Mouse (Mus musculus): ENCODE data around the gene Foxp2.

Gene Foxp2

DNA sequence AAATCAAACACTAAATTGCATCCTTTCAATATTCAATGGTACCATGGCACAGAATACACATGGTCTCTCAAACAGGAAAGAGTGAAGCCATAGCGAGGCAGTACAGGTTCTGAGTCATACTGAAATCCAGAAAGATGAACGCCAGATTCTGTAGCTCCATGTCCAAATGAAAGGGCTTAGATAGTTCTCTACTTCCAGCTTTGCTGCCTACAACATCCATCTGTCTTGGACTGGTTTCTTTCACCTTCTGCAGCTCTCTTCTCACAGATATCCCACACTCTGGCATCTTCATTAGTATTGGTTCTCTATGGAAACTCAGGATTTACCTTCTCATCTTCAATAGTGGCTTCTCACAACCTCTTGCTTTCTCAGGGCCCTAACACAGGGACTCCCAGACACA, 417.2 kb downstream of the Foxp2 start:
- in situ Hi-C loops (cut with MboI; ENCODE audit: low pct_unique_long_range_greater_than_20kb in 1 of 2, low sequenced_read_pairs in 2 of 2, unreplicated experiment in 1 of 2), result no loop called here

DNA sequence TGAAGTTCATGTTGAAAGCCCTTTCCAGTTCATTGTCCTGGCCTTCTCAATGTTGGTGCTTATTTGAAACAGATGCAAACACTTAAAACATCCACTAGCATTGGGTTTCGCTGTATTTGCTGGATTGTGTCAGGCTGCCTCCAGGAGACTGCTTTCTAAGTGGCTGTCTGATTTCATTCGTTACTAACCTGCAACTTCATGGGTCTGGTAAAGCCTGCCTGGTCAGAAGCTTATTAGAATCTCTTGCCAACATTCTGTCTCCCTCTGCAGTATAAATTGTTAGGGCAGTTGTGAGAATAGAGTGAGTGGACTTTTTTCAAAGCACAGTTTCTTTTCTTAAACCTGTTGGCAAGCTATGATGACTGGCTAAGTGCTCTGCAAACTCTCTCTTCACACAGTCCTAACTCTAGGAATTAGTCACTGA, 420.4 kb downstream of the Foxp2 start:
- in situ Hi-C loops (cut with MboI; ENCODE audit: low pct_unique_long_range_greater_than_20kb in 1 of 2, low sequenced_read_pairs in 2 of 2, unreplicated experiment in 1 of 2), result no loop called here

DNA sequence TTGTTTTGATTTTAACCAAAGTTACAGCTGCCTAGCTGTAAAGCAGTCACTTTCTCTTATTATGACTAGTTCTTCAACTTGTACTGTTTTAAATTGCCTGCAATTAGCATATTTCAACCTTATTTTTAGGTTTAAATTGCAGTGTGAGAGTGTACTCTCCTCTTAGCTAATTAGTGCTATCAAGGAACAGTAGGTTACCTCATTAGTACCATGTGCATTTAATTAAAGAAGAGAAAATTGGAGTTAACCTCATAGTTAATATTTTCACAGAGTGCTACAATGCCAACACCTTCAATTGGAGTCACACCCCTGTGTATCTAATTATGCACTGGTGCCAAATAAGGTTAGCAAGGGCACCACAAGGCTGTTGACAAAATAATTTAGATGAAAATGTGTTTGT, 421.9 kb downstream of the Foxp2 start:
- in situ Hi-C loops (cut with MboI; ENCODE audit: low pct_unique_long_range_greater_than_20kb in 1 of 2, low sequenced_read_pairs in 2 of 2, unreplicated experiment in 1 of 2), result no loop called here

- in situ Hi-C loops (cut with MboI; ENCODE audit: low pct_unique_long_range_greater_than_20kb in 1 of 2, low sequenced_read_pairs in 2 of 2, unreplicated experiment in 1 of 2), result no loop called here
Observed at GRCm38 (mm10) chr6:15347705-15348104, 446.6 kb downstream of the Foxp2 start.

DNA sequence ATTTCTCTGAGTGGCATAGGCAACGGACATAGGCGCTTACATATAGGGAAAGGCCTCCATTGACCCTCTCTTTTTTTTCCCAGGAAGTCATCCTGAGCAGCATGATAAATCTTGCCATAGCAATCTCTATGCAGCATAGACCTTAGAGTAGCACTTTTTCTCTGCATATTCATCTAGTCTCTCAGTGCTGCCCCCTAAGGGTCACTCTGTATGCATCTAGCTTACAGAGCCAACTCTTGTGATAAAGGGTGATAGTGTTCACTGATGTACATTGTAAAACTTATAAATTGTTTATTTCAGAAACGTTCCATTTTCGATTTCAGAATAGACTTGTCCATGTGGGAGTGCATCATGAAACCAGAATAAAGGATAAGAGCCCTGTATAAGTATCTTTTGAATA, 454.7 kb downstream of the Foxp2 start:
- in situ Hi-C loops (cut with MboI; ENCODE audit: low pct_unique_long_range_greater_than_20kb in 1 of 2, low sequenced_read_pairs in 2 of 2, unreplicated experiment in 1 of 2), result no loop called here

DNA sequence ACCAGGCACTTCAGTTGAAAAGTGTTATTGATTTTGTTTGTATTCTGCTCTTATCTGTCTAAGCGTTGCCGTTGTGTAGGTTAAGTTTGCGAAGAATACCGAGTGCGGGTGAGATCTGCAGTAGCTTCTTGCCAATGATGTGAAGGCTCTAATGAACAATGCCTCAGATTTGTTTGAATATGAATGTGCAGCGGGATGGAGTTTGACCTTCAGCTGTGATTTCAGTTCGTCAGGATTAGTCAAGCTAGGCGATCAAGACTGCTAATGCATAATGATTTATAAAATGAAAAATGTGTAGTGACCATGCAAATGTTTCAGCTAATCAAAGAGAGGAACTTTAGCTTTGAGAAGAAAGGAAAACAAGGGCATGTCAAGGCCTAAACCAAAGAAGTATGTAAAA, 469.1 kb downstream of the Foxp2 start:
- in situ Hi-C loops (cut with MboI; ENCODE audit: low pct_unique_long_range_greater_than_20kb in 1 of 2, low sequenced_read_pairs in 2 of 2, unreplicated experiment in 1 of 2), result no loop called here

DNA sequence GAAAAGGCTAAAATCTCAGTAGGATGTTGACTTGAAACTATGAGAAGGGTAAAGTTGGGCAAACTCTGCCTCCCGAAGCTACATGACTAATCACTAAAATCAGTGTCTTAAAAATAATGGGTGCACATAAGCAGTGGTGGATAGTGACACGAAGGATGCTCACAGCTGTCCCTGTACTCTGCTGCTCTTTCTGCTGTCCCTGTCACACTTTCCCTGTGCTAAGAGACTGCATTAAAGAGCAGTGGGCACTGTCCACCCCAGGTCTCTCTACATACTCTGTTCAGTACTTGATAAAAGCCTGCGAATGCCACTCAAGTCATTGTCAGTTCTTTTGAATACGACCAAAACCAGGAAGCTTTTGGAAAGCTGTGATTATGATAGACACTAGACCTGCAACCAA, 469.7 kb downstream of the Foxp2 start:
- in situ Hi-C loops (cut with MboI; ENCODE audit: low pct_unique_long_range_greater_than_20kb in 1 of 2, low sequenced_read_pairs in 2 of 2, unreplicated experiment in 1 of 2), result no loop called here

- in situ Hi-C loops (cut with MboI; ENCODE audit: low pct_unique_long_range_greater_than_20kb in 1 of 2, low sequenced_read_pairs in 2 of 2, unreplicated experiment in 1 of 2), result no loop called here
Observed at GRCm38 (mm10) chr6:15373621-15374020, 472.5 kb downstream of the Foxp2 start.

DNA sequence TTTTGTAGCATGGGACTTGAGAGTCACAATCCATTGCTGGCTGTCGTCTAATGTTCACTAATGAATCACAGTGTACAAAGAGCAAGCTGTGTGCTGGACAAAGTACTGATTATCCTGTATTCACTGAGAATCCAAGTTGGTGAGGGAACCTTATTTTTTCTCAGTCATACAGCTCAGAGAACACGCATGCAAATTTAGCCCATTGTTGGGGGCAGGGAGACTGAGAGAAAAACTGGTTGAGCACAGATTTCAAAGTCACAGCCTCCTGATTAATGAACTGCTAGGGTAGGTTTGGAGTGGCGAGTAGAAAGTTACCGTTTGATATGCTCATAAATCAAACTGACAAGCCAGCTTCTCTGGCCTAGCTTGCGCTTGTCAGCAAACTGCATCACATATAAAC, 477.1 kb downstream of the Foxp2 start:
- in situ Hi-C loops (cut with MboI; ENCODE audit: low pct_unique_long_range_greater_than_20kb in 1 of 2, low sequenced_read_pairs in 2 of 2, unreplicated experiment in 1 of 2), result no loop called here

DNA sequence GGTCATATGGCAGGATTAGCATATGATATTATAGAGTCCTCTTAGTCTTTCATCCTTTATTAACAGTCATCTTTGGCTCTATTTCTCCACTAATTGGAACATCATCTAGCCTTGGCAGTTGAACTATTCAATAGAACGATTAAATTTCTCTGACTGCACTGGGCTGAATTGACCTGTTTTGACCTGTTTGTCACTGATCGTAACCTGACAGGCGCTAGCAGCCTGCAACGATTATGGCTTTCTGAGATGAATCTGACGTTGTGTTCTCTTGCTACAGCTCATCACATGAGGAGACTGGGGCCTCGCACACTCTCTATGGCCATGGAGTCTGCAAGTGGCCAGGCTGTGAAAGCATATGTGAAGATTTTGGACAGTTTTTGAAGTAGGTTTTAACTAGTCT, 495.3 kb downstream of the Foxp2 start:
- in situ Hi-C loops (cut with MboI; ENCODE audit: low pct_unique_long_range_greater_than_20kb in 1 of 2, low sequenced_read_pairs in 2 of 2, unreplicated experiment in 1 of 2), result no loop called here

- in situ Hi-C loops (cut with MboI; ENCODE audit: low pct_unique_long_range_greater_than_20kb in 1 of 2, low sequenced_read_pairs in 2 of 2, unreplicated experiment in 1 of 2), result no loop called here
Observed at GRCm38 (mm10) chr6:15397485-15397884, 496.3 kb downstream of the Foxp2 start.

GRCm38 (mm10) chr6:15401138-15401537, 500.0 kb downstream of the Foxp2 start:
- in situ Hi-C loops (cut with MboI; ENCODE audit: low pct_unique_long_range_greater_than_20kb in 1 of 2, low sequenced_read_pairs in 2 of 2, unreplicated experiment in 1 of 2), result no loop called here

GRCm38 (mm10) chr6:15402026-15402425, 500.9 kb downstream of the Foxp2 start:
- in situ Hi-C loops (cut with MboI; ENCODE audit: low pct_unique_long_range_greater_than_20kb in 1 of 2, low sequenced_read_pairs in 2 of 2, unreplicated experiment in 1 of 2), result no loop called here

DNA sequence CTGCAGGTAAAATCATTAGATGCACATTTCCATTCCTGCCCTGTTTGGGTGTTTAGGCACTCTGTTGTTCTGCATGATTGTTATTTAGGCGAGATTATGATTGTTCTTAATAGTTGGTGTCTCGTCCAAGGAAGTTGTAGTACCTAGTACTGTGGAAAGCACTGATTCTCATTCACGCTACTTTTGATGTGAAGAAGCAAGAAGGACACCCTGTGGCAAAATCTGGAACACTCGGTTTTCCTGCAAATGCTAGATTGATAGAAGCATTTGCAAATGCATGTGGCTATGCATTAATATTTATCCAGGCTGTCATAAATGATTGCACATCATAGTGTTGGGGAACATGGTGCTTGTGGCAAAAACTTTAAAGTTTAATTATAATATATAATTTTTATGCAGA, 514.0 kb downstream of the Foxp2 start:
- in situ Hi-C loops (cut with MboI; ENCODE audit: low pct_unique_long_range_greater_than_20kb in 1 of 2, low sequenced_read_pairs in 2 of 2, unreplicated experiment in 1 of 2), result no loop called here

- in situ Hi-C loops (cut with MboI; ENCODE audit: low pct_unique_long_range_greater_than_20kb in 1 of 2, low sequenced_read_pairs in 2 of 2, unreplicated experiment in 1 of 2), result no loop called here
Observed at GRCm38 (mm10) chr6:15459701-15460100, 558.6 kb downstream of the Foxp2 start.

DNA sequence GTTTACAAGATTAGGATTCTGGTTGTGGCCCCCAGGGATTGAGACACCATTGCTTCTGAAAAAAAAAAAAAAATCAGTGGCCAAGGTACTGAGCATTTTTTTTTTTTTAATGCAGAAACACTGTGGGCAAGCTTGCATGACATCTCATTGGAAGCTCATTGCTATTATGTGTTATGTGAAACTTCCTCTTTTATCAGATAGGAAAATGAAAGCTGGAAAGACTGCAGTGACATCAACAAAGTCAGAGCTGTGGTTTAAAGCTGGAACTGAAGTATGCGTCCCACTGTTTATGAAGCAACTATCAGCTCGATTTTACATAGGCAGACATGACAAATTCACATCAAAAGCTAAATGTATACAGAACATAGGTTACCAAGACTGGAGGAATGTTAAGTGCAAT, 562.2 kb downstream of the Foxp2 start:
- in situ Hi-C loops (cut with MboI; ENCODE audit: low pct_unique_long_range_greater_than_20kb in 1 of 2, low sequenced_read_pairs in 2 of 2, unreplicated experiment in 1 of 2), result no loop called here

GRCm38 (mm10) chr6:15465471-15465870, 564.3 kb downstream of the Foxp2 start:
- in situ Hi-C loops (cut with MboI; ENCODE audit: low pct_unique_long_range_greater_than_20kb in 1 of 2, low sequenced_read_pairs in 2 of 2, unreplicated experiment in 1 of 2), result no loop called here

DNA sequence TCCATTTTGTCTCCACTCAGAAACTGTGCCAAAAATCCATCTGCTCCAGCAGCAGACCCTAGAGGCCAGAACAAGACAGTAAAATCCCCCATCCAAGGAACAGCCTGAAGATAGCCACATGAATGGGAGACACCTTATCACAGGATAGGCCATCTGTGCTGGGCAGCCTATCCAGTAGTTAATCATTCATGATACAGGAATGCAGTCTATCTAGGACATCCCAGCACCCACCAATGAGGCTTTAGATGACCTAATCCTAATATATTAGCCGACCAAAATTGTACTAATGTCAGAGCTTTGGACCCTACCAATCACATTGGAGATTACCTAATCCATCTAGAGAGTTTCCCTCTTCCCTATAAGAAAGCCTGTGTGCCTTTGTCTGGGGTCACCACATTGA, 565.5 kb downstream of the Foxp2 start:
- in situ Hi-C loops (cut with MboI; ENCODE audit: low pct_unique_long_range_greater_than_20kb in 1 of 2, low sequenced_read_pairs in 2 of 2, unreplicated experiment in 1 of 2), result no loop called here

DNA sequence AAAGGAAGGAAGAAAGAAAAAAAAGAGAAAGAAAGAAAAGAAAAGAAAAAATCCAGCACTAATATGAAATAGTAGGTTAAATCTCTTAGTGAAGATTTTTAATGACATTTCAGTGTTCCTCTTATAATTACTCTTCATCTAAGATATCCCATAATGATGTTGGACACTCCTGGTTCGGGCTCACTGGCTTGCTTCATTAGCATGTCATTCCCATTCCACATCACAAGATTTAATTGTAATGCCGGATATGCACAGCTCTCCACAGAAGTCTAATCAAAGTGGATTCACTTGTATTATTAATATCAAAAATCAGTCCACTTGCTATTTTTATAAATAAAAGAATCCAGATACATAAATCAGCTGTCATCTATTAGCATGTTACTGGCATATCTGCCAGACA, 585.8 kb downstream of the Foxp2 start:
- in situ Hi-C loops (cut with MboI; ENCODE audit: low pct_unique_long_range_greater_than_20kb in 1 of 2, low sequenced_read_pairs in 2 of 2, unreplicated experiment in 1 of 2), result no loop called here

All from mouse embryonic stem cell (cell line).